Mouse (Mus musculus): ENCODE results near the gene Homez. TPM values are rescaled to one million over a fixed set of nuclear protein-coding genes. Genes with fewer than 3 reads are reported as not detected.

The Homez gene
- 9.7 and 10.1 TPM in 2 replicates for polyA plus RNA-seq (2015; fragmentation: Nextera tagmentation; extraction: Ambion mirVana)

- Histone ChIP-seq H3K4me2 (replicated peaks) (no peak within 1 kb of the TSS), H3K9ac (no peak within 1 kb of the TSS), H3K4me3 (replicated peaks) (no peak within 1 kb of the TSS), H3K36me3 (no peaks in the 10 kb centered on the region), H3K27ac (replicated peaks) (no peak within 1 kb of the TSS), H3K4me1 (peaks cover 3% of the 10 kb centered on the region), H3K9me3 (replicated peaks) (no peaks in the 10 kb centered on the region), H3K27me3 (no peaks in the 10 kb centered on the region)
- WGBS: 83% methylated on average over 5 of the region's 5 CpGs
- no peak; the same call in 1 of the 2 replicates for ATAC-seq (ENCODE audit: insufficient number of reproducible peaks, low FRiP score, low TSS enrichment, low read depth)
Measured at GRCm38 (mm10) chr14:54870861-54871260, at the start of gene Homez. Homez (minus strand) TSS chr14:54870961.

GRCm38 (mm10) chr14:54920076-54920685 lies 49.4 kb upstream of the Homez start:
- peaks cover 16% of the 10 kb centered on the region for H3K4me1 ChIP-seq
- H3K4me3 ChIP-seq (replicated peaks): no peak overlapping the region
- no peaks in the 10 kb centered on the region for H3K9me3 ChIP-seq (replicated peaks)
- H3K27me3 ChIP-seq: no peaks in the 10 kb centered on the region
- ATAC-seq (ENCODE audit: insufficient number of reproducible peaks, low FRiP score, low TSS enrichment, low read depth): no peak
- no peak overlapping the region for H3K4me2 ChIP-seq (replicated peaks)
- H3K36me3 ChIP-seq: peaks cover 77% of the 10 kb centered on the region
- WGBS: 90% methylated on average over 16 of the region's 16 CpGs
- no peak overlapping the region for H3K27ac ChIP-seq (replicated peaks)
- H3K9ac ChIP-seq: no peak overlapping the region

- 13% methylated on average over 10 of the region's 10 CpGs for WGBS
- Histone ChIP-seq H3K9me3 (replicated peaks) (no peaks in the 10 kb centered on the region), H3K9ac (peak overlapping the region; percentile 94), H3K4me2 (replicated peaks) (peak overlapping the region; percentile 88), H3K27ac (replicated peaks) (peak overlapping the region; percentile 91), H3K27me3 (no peaks in the 10 kb centered on the region), H3K4me3 (replicated peaks) (peak overlapping the region; percentile 92), H3K4me1 (peaks cover 29% of the 10 kb centered on the region), H3K36me3 (peaks cover 47% of the 10 kb centered on the region)
- no peak for ATAC-seq (ENCODE audit: insufficient number of reproducible peaks, low FRiP score, low TSS enrichment, low read depth)
Measured at GRCm38 (mm10) chr14:54913343-54913742, 42.6 kb upstream of the Homez start.

- no peaks in the 10 kb centered on the region for H3K27me3 ChIP-seq
- no peaks in the 10 kb centered on the region for H3K9me3 ChIP-seq (replicated peaks)
- H3K36me3 ChIP-seq: peaks cover 47% of the 10 kb centered on the region
- H3K27ac ChIP-seq (replicated peaks): peak within 1 kb of the TSS; percentile 91
- peak within 1 kb of the TSS; percentile 88 for H3K4me2 ChIP-seq (replicated peaks)
- peak; percentile 91 for ATAC-seq (ENCODE audit: insufficient number of reproducible peaks, low FRiP score, low TSS enrichment, low read depth)
- 0% methylated on average over 28 of the region's 28 CpGs for WGBS
- peaks cover 29% of the 10 kb centered on the region for H3K4me1 ChIP-seq
- H3K4me3 ChIP-seq (replicated peaks): peak within 1 kb of the TSS; percentile 92
- peak within 1 kb of the TSS; percentile 94 for H3K9ac ChIP-seq
Measured at GRCm38 (mm10) chr14:54912886-54913285, 42.1 kb upstream of the Homez start, which contains the start of gene Slc22a17. Slc22a17 (minus strand) TSS chr14:54913132.

- peak overlapping the region; percentile 92 for H3K4me3 ChIP-seq (replicated peaks)
- peaks cover 47% of the 10 kb centered on the region for H3K36me3 ChIP-seq
- H3K4me1 ChIP-seq: peaks cover 29% of the 10 kb centered on the region
- H3K27me3 ChIP-seq: no peaks in the 10 kb centered on the region
- ATAC-seq (ENCODE audit: insufficient number of reproducible peaks, low FRiP score, low TSS enrichment, low read depth): peak; percentile 36
- peak overlapping the region; percentile 88 for H3K4me2 ChIP-seq (replicated peaks)
- peak overlapping the region; percentile 91 for H3K27ac ChIP-seq (replicated peaks)
- H3K9me3 ChIP-seq (replicated peaks): no peaks in the 10 kb centered on the region
- WGBS: 2% methylated on average over 39 of the region's 69 CpGs
- H3K9ac ChIP-seq: peak overlapping the region; percentile 94
Measured at GRCm38 (mm10) chr14:54912109-54912850, 41.5 kb upstream of the Homez start.

GRCm38 (mm10) chr14:54908682-54909081 lies 37.9 kb upstream of the Homez start:
- 75% methylated on average over 7 of the region's 7 CpGs for whole genome bisulfite sequencing
- H3K4me3 ChIP-seq (replicated peaks): no peak overlapping the region
- H3K4me1 ChIP-seq: peaks cover 24% of the 10 kb centered on the region
- H3K36me3 ChIP-seq: peaks cover 50% of the 10 kb centered on the region
- H3K4me2 ChIP-seq (replicated peaks): no peak overlapping the region
- no peak overlapping the region for H3K27ac ChIP-seq (replicated peaks)
- no peak overlapping the region for H3K9ac ChIP-seq
- no peak for ATAC-seq (ENCODE audit: insufficient number of reproducible peaks, low FRiP score, low TSS enrichment, low read depth)
- H3K27me3 ChIP-seq: no peaks in the 10 kb centered on the region
- H3K9me3 ChIP-seq (replicated peaks): no peaks in the 10 kb centered on the region

GRCm38 (mm10) chr14:54903641-54904040 lies 32.9 kb upstream of the Homez start:
- Histone ChIP-seq H3K36me3 (peaks cover 46% of the 10 kb centered on the region), H3K9me3 (replicated peaks) (no peaks in the 10 kb centered on the region), H3K4me2 (replicated peaks) (no peak overlapping the region), H3K27ac (replicated peaks) (no peak overlapping the region), H3K9ac (no peak overlapping the region), H3K27me3 (no peaks in the 10 kb centered on the region), H3K4me3 (replicated peaks) (no peak overlapping the region), H3K4me1 (no peaks in the 10 kb centered on the region; the same call in 1 of the 2 replicates)
- ATAC-seq (ENCODE audit: insufficient number of reproducible peaks, low FRiP score, low TSS enrichment, low read depth): no peak
- 71% methylated on average over 4 of the region's 4 CpGs for WGBS

GRCm38 (mm10) chr14:54900383-54900782 lies 29.6 kb upstream of the Homez start:
- Histone ChIP-seq H3K27ac (replicated peaks) (peak overlapping the region; percentile 58; the same call in 1 of the 2 replicates), H3K36me3 (peaks cover 45% of the 10 kb centered on the region), H3K9me3 (replicated peaks) (no peaks in the 10 kb centered on the region), H3K9ac (no peak overlapping the region), H3K27me3 (no peaks in the 10 kb centered on the region), H3K4me2 (replicated peaks) (no peak overlapping the region), H3K4me3 (replicated peaks) (no peak overlapping the region), H3K4me1 (peaks cover 12% of the 10 kb centered on the region)
- WGBS: under 1% methylated on average over 3 of the region's 3 CpGs
- ATAC-seq (ENCODE audit: insufficient number of reproducible peaks, low FRiP score, low TSS enrichment, low read depth): peak; percentile 70; the same call in 1 of the 2 replicates

GRCm38 (mm10) chr14:54897445-54897844 lies 26.7 kb upstream of the Homez start:
- ATAC-seq (ENCODE audit: insufficient number of reproducible peaks, low FRiP score, low TSS enrichment, low read depth): no peak
- Histone ChIP-seq H3K9me3 (replicated peaks) (no peaks in the 10 kb centered on the region), H3K4me2 (replicated peaks) (no peak overlapping the region), H3K4me1 (peaks cover 22% of the 10 kb centered on the region), H3K27me3 (no peaks in the 10 kb centered on the region), H3K27ac (replicated peaks) (peak overlapping the region; percentile 39; the same call in 1 of the 2 replicates), H3K36me3 (peaks cover 30% of the 10 kb centered on the region), H3K9ac (no peak overlapping the region), H3K4me3 (replicated peaks) (no peak overlapping the region)
- 50% methylated on average over 2 of the region's 2 CpGs for WGBS

GRCm38 (mm10) chr14:54894296-54895151 lies 23.8 kb upstream of the Homez start:
- Histone ChIP-seq H3K27ac (replicated peaks) (peak overlapping the region; percentile 90), H3K9me3 (replicated peaks) (no peaks in the 10 kb centered on the region), H3K4me1 (peaks cover 22% of the 10 kb centered on the region), H3K4me3 (replicated peaks) (peak overlapping the region; percentile 94), H3K36me3 (peaks cover 30% of the 10 kb centered on the region), H3K27me3 (no peaks in the 10 kb centered on the region), H3K4me2 (replicated peaks) (peak overlapping the region; percentile 58), H3K9ac (peak overlapping the region; percentile 97)
- peak; percentile 77 for ATAC-seq (ENCODE audit: insufficient number of reproducible peaks, low FRiP score, low TSS enrichment, low read depth)
- under 1% methylated on average over 53 of the region's 54 CpGs for WGBS
